Mouse (Mus musculus) ES-Bruce4 (cell line): ENCODE data around the gene Cd209a. TPM values are rescaled to one million over a fixed set of nuclear protein-coding genes. Genes with fewer than 3 reads are reported as not detected.

Source experiments
- H3K27ac ChIP-seq: 2 replicates; pipeline ENCODE4 v1.5.1; 2012; ENCODE audit warnings: low read length, inconsistent platforms; ENCODE audit not compliant: insufficient read depth
- H3K27me3 ChIP-seq: 2 replicates; pipeline ENCODE4 v1.6.1; 2012; ENCODE audit warnings: mild to moderate bottlenecking, low read length, inconsistent platforms; ENCODE audit not compliant: control insufficient read depth, poor library complexity, insufficient read depth, severe bottlenecking
- H3K36me3 ChIP-seq: 2 replicates; pipeline ENCODE4 v1.6.1; 2012; ENCODE audit warnings: inconsistent platforms, mild to moderate bottlenecking, low read length, moderate library complexity; ENCODE audit not compliant: control insufficient read depth, poor library complexity, insufficient read depth, severe bottlenecking
- H3K4me1 ChIP-seq: one replicate; pipeline ENCODE4 v1.8.1; 2011; ENCODE audit warnings: low read length; ENCODE audit not compliant: control insufficient read depth, insufficient read depth
- H3K4me3 ChIP-seq: 2 replicates; pipeline ENCODE4 v1.5.1; 2011; ENCODE audit warnings: low read depth, mild to moderate bottlenecking, low read length
- H3K9ac ChIP-seq: 2 replicates; pipeline ENCODE4 v1.6.1; 2012; ENCODE audit warnings: low read depth, mild to moderate bottlenecking, inconsistent platforms; ENCODE audit not compliant: poor library complexity, severe bottlenecking
- H3K9me3 ChIP-seq: replicated peaks from 2 replicates; pipeline ENCODE4 v1.6.1; 2012; ENCODE audit warnings: mild to moderate bottlenecking, low read length, inconsistent platforms; ENCODE audit not compliant: control insufficient read depth, poor library complexity, insufficient read depth, severe bottlenecking
- CTCF ChIP-seq: IDR thresholded peaks from one replicate; pipeline ENCODE4 v1.8.1; 2011; ENCODE audit warnings: low read depth, low read length
- EP300 ChIP-seq: IDR thresholded peaks from 2 replicates; pipeline ENCODE4 v1.6.1; 2011; ENCODE audit warnings: low read depth, low read length; ENCODE audit not compliant: insufficient read depth
- POLR2A ChIP-seq: IDR thresholded peaks from one replicate; pipeline ENCODE4 v1.8.1; 2011; ENCODE audit warnings: low read length; ENCODE audit not compliant: insufficient read depth
- polyA plus RNA-seq: library from polyadenylated mRNA; stranded (reverse); fragments of >200 nt; gene quantifications from 2 replicates; pipeline ENCODE4 v1.2.4, GENCODE M21; 2011; ENCODE audit warnings: low read depth; ENCODE audit not compliant: missing spikeins, insufficient read depth, insufficient read length

Cd209a gene
- polyA plus RNA-seq, 1 experiment: not detected

DNA sequence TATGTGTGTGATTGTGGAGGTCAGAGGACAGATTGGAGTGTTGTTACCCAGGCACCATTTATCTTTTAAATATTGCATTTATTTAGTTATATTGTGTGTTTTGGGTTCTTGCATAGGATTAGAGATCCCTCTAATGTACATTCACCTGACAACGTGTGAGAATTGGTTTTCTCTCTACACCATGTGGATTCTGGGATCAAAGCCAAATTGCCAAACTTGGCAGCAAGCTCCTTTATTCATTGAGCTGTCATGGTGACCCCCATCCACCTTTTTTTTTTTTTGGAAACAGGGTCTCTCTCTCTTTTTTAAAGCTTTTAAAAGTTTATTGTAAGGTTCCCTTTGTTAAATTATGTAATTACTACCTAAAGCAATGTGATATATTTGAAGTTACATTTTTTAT is 27.7 kb downstream of the Cd209a start:
- Histone ChIP-seq H3K9ac (no peak overlapping the region), H3K36me3 (no peaks in the 10 kb centered on the region), H3K27ac (no peak overlapping the region), H3K4me1 (peaks cover 4% of the 10 kb centered on the region), H3K9me3 (no peaks in the 10 kb centered on the region), H3K4me3 (no peak overlapping the region), H3K27me3 (no peaks in the 10 kb centered on the region)
- TF ChIP-seq POLR2A: no peak
- no peak for TF ChIP-seq CTCF
- no peak for TF ChIP-seq EP300

DNA sequence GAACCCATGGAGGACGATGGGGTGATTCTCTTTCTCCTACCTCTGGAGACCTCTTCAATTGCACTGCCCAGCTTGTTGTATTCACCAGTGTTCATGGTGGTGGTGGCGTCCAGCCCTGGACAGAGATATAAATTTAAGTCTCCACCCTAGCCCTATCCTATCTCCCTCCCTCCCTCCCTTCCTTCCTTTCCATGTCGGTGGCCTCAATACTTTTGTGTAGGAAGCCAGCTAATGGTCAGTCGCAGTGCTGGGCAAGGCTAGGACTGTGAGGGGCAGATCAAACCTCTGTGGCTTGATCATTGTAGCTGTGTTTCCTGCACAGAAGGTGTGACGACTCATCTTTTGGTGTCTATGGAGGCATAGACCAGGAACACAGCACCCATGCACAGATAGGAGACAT is 28.2 kb downstream of the Cd209a start, which contains the start of gene Clec4g:
Gene Clec4g (minus strand): TSS at position 101 of the 400 bp plus-strand sequence.
- TF ChIP-seq POLR2A: no peak
- TF ChIP-seq EP300: no peak
- no peak for TF ChIP-seq CTCF
- H3K27ac ChIP-seq: no peak within 1 kb of the TSS
- no peak within 1 kb of the TSS for H3K4me3 ChIP-seq
- no peaks in the 10 kb centered on the region for H3K9me3 ChIP-seq
- peaks cover 4% of the 10 kb centered on the region for H3K4me1 ChIP-seq
- no peak within 1 kb of the TSS for H3K9ac ChIP-seq
- H3K27me3 ChIP-seq: no peaks in the 10 kb centered on the region
- no peaks in the 10 kb centered on the region for H3K36me3 ChIP-seq

DNA sequence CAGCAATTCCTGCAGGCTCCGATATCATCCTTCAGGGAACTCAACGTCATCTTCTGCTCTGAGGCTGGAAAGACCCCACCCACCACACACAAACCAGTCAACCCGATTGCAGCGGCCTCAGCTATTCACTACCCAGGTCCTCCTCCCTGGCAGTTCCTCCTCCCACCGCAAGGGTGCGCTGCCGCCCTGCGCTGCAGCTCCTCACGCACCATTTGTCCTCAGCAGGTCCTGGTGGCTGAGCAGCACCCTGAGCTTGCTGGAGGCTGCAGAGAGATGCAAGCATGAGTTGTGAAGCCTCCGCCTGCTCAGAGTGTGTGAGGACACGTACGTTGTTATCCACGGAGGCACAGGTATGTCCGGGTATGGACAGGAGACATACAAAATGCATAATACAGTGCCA is 30.2 kb downstream of the Cd209a start:
- Histone ChIP-seq H3K4me3 (no peak overlapping the region), H3K27ac (no peak overlapping the region)
- TF ChIP-seq POLR2A (no peak), EP300 (0 out of 2 replicates have a peak, but pooled peaks have one; percentile 12), CTCF (peak; percentile 99)

DNA sequence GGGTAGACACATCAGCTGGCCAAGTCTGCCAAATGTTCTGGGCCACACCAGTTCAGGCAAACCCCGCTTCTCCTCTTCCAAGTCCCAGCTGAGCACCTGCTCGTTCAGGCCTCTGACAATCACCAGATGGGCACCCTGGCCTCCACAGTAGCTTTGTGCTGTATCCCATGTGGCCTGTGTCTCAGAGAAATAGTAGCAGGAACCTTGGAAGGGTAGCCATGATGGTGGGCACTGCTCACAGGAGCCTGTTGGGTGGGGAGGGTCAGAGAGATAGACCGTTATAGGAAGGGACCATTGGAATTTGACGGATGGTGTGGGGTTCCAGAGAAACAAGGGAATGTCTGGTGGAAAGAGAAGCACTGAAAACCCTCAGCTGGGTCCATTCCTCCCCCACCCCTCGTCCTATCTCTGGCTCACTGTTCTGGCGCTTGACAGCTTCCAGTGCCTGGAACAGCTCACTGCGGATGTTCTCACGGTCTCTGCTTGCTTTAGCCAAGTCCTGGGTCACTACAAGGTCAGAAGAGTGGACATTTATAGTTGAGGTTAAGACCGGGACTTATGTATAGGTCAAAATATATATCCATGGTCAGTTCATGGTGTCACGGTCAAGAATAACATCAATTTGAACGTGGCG is 31.3 kb downstream of the Cd209a start:
- no peaks in the 10 kb centered on the region for H3K4me1 ChIP-seq
- TF ChIP-seq CTCF: no peak
- TF ChIP-seq POLR2A: no peak
- H3K27me3 ChIP-seq: no peaks in the 10 kb centered on the region
- H3K9ac ChIP-seq: no peak overlapping the region
- no peaks in the 10 kb centered on the region for H3K36me3 ChIP-seq
- no peak overlapping the region for H3K4me3 ChIP-seq
- no peak overlapping the region for H3K27ac ChIP-seq
- H3K9me3 ChIP-seq: no peaks in the 10 kb centered on the region

More for the DNA sequence above, 30.2 kb downstream of the Cd209a start:
- Histone ChIP-seq H3K9ac (no peak overlapping the region), H3K4me1 (no peaks in the 10 kb centered on the region), H3K27me3 (no peaks in the 10 kb centered on the region), H3K36me3 (no peaks in the 10 kb centered on the region), H3K9me3 (no peaks in the 10 kb centered on the region)

DNA sequence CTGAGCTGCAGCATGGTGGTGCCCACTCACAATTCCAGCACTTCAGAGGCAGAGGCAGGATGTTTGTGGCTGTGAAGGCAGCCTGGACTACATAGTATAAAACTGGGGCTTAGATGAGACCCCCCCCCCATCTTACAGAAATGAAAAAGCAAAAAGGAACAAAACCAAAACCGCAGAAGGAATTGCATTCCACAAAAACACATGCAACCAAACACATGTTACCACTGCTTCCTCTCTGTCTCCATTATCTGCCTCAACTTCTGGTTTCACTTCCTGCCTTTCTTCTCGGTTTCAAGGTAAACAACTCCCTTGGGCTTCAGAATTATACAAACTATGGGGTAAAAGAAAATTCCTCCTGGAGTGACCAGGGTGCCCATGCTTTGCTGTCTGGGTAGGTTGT is 37.1 kb downstream of the Cd209a start:
- TF ChIP-seq CTCF: no peak
- no peak overlapping the region for H3K27ac ChIP-seq

DNA sequence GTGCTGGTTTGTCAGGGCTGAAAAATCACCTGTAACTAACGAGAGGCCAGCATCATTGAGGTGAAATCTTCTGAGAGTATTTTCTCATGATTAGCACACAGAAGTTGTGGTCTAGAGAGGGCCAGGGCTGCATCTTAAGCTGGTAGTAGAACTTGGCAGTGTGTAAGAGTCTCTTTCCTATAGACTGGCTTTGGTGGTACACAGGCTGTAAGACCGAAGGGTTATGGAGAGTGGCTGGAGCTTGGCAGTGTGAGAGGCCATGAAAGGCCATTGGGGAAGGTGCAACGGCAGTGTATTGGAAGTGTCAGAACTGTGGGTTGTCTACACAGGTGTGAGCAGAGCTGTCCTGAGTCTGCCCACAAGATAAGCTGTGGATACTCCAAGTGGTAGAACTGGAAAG is 38.5 kb downstream of the Cd209a start:
- no peak overlapping the region for H3K4me3 ChIP-seq
- H3K4me1 ChIP-seq: no peaks in the 10 kb centered on the region
- no peaks in the 10 kb centered on the region for H3K36me3 ChIP-seq
- no peaks in the 10 kb centered on the region for H3K9me3 ChIP-seq
- no peak overlapping the region for H3K9ac ChIP-seq
- no peaks in the 10 kb centered on the region; the same call in 1 of the 2 replicates for H3K27me3 ChIP-seq
- no peak overlapping the region for H3K27ac ChIP-seq
- no peak for TF ChIP-seq EP300
- no peak for TF ChIP-seq CTCF
- TF ChIP-seq POLR2A: no peak

More for the DNA sequence above, 37.1 kb downstream of the Cd209a start:
- Histone ChIP-seq H3K36me3 (no peaks in the 10 kb centered on the region), H3K9me3 (no peaks in the 10 kb centered on the region), H3K9ac (no peak overlapping the region), H3K4me3 (no peak overlapping the region), H3K27me3 (no peaks in the 10 kb centered on the region; the same call in 1 of the 2 replicates), H3K4me1 (no peaks in the 10 kb centered on the region)
